Mouse (Mus musculus) heart, adult 8-10 months (tissue): ENCODE measurements around the gene Calhm3. TPM values are rescaled to one million over a fixed set of nuclear protein-coding genes. Genes with fewer than 3 reads are reported as not detected.
"Not testable (repeated sequence)": the region's sequence is repeated elsewhere in the genome, so short reads cannot be mapped to it uniquely, and the experiment has no call there.

ENCODE experiments used
- DNase-seq: peaks from one replicate; pipeline ENCODE4 v3.0.0; 2022; ENCODE audit warnings: low spot score
- total RNA-seq, 4 experiments: library from RNA; stranded (reverse); gene quantifications; 2 replicates each; pipeline ENCODE4 v1.2.4; 2022

Calhm3 gene
- total RNA-seq, 4 experiments from 2014 or later, result not detected

DNA sequence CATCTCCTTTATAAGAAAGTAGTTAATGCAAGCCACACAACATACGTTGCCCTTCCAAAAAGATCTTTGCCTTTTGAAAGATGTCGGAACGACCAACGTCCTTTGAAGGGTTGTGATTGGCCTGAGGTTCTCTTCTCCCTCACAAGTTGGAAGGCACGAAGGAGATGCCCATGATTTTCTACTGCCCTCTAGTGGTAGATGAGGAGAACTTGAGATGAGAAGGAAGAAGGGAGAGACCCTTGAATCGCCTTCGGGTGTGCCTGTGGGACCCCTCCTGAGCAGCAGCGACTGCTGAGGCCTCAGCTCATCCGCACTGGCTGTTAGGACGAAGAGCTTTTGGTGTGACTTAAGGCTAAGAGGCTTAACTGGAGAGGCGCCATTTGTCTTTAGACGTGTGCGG is 10.7 kb upstream of the Calhm3 start:
- DNase-seq, result peak; percentile 59

DNA sequence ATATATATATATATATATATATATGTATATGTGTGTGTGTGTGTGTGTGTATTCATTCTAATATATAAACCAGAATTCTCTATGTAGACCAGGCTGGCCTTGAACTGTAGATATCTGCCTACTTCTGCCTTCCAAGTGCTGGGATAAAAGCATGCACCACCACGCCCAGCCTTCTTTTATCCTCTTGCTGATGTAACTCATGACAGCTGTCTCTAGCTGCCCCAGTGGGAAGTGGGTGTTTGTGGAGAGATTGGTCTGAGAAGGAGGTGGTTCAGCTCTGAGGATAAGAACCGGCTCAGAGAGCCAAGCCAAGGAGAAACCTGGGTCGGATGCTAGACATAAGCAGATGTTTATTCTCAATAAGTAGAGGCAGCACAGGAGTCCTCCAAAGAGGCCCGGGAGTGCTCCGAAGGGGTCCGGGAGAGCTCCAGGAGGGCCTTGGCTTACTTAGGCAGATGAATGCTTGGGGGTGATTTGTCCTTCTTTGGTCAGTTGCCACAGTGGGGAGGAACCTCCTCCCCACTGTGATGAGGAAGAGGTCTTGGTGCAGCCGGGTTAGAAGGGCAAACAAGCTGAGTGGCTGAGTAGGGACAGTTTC is 10.2 kb upstream of the Calhm3 start:
- no peak for DNase-seq

GRCm38 (mm10) chr19:47166758-47167157 is 9.2 kb upstream of the Calhm3 start:
- no peak for DNase-seq

- DNase-seq, result no peak
Observed at GRCm38 (mm10) chr19:47163176-47163744, 5.7 kb upstream of the Calhm3 start.

- no peak for DNase-seq
Observed at GRCm38 (mm10) chr19:47161669-47162068, 4.1 kb upstream of the Calhm3 start.

DNA sequence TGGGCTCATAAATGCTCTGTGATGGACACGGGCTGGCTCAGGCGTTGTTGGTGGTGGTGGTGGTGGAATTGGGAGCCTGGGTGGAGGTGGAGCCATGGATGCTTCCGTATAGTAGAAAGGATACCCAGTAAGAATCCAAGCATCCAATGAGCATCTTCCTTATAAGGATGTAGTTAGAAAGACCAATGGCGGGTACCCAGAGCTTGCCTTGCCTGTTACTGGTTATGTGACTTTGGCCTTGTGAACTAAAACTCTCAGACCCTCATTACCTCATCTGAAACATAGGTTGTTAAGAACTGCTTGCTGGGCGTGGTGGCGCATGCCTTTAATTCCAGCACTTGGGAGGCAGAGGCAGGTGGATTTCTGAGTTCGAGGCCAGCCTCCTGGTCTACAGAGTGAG is 3.8 kb downstream of the Calhm3 start:
- DNase-seq, result no peak

DNA sequence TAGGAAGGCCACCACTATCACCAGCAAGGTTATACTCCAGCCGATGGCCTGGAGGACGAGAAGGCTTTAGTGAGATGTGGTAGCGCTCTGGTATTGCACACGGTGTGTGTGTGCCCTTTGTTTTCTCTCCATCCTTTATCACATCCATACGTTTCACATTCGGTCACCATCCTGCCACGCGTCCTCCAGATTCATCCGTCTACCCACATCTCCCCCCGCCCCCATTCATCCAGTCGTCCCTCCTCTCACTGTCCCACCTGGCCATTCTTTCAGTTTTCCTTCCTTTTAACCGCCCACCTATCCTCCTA is 5.5 kb downstream of the Calhm3 start:
- no peak for DNase-seq

DNA sequence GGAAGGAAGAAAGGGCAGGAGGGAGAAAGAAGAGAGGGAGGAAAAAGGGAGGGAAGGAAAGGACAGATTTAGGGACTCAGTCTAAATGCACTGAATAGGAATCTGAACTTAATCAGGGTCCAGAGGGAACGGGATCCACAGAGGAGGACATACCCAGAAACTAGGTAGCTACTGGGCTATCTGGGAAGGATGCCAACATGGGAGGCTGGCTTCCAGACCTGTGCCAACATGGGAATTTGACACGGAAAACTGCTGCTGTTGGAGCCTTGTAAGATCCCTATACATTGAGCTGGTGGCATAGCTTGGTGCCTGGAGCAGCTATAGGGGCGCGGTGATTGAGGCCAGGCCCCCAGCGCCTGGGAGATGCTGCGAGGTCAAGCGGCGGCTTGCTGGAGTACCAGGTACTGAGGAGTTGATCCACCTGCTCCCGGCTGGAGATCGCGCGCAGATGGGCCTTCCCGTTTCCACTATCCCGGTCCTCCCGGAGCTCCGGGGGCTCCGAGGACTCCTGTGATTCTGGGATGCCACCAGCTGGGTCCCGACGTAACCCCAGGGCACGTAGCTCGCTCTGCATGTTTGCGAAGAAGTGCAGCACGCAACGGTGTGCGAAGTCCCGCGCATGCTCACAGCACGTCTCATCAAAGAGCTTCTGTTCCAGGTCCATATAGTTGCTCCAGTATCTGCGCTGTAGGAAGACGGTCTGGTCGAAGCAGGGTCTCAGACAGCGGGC is 6.1 kb downstream of the Calhm3 start:
- DNase-seq, result no peak

DNA sequence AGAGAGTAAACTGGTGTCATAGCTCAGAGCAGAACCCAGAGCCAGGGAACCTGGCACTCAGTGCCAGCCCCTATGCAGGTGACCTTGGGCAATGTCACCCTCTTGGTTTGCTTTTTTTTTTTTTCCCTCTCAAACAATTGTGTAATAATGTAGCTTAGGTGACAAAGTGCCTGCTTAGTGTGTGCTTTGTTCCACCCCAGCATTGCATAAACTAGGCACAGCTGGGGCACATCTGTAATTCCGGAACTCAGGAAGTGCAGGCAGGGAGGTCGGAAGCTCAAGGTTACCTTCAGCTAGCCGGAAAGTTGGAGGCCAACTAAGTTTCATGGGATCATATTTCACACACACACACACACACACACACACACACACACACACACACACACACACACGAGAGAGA is 7.7 kb downstream of the Calhm3 start:
- DNase-seq, result no peak

DNA sequence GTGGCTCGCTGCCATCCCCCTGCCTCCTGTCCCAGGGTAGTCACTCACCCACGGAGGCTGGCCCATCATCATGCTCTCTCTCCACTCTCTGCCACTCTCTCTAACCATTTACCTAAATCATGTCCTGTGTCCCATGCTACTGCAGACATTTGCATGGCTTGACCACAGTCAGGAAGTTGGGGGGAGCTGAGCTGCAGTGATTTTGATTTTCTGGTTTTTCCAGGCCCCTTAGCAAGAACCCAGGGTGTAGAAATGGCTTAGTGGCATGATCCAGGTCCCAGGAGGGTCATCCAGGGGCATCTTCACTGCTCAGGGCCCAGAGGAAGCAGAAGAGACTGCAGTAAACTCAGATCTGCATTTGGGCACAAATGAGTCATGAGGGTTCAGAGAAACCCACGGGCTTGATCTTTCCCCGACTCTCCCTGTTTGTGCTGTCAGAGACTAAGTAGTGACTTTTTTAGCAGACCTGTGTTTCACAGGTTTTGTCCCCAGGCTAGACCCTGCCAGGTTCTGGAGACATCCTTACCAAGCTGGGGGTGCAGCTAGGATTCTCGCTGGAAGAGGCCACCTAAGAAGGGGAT is 9.2 kb downstream of the Calhm3 start:
- DNase-seq, result no peak

GRCm38 (mm10) chr19:47144154-47144553 is 13.4 kb downstream of the Calhm3 start, which contains the start of gene Calhm1:
Gene Calhm1, minus strand, starts transcription at chr19:47144254.
- no peak for DNase-seq

DNA sequence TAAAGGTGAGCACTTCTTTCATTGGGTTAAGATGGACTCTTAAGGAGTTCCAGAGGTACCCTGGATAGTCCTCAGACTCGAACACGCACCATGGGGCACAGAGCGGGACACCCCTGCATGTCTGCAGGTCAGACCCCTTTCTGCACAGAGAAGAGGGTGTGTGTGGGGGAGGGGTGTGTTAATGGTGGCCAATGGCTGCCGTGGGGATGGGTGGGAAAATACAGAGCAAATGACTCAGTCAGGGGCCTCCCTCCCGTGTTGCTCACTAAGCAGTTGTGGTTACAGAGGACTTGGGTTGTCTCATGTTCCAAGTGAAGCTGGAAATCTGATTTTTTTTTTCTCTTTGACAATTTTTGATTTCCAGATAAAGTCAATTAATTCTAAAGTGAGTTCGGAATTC is 15.1 kb downstream of the Calhm3 start:
- no peak for DNase-seq

DNA sequence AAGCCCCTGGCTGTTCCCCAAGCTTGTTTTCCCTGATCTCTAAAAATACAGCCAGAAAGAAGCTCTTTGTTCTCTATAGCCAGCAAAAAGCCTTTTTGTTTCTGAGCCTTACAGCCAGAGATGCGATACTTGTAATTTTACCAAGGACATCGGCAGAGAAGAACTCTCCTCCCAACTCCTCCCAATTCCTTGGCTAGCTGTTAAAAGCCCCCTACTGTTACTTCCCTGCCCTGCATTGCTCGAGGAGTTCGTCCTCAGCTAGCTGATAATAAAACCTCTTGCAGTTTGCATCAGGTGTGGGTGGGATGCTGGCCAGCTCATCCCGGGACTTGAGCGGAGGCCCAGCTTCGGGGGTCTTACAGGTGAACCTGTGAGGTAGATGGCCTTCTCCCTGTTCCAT is 18.0 kb downstream of the Calhm3 start:
- DNase-seq, result not testable (repeated sequence)

DNA sequence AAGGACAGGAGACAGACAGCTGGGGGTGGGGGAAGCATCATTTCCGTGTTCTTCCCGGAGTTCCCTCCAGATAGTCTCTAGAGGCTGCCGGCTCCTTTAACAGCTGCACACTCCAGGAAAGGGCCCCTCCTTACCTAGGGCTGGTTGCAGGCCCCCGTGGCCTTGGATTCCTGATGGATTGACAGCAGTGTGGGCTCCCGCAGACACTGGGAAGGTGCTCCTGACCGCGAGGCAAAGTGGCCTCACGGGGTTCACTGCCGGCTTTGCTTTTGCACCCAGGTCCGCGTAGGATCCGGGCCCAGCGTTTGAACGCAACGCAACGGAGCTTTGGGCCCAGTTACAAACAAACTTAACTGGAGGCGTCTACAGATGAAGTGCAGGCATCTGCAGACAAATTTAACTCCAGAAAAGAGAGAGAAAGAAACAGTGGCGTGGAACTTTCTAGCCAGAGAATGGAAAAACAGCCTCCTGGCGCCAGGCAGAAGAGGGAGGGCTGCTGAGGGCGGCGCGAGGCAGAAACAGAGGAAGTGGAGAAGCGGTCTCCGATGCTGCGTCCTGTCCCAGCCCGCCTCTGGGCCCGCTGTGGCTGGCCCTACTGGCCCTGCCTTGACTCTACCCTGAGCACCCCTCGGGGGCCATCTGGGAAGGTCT is 19.7 kb downstream of the Calhm3 start, which contains the start of gene Calhm2:
TSS of gene Calhm2 (minus strand) at position 524 of the 651 bp plus-strand sequence.
- peak; percentile 63 for DNase-seq

DNA sequence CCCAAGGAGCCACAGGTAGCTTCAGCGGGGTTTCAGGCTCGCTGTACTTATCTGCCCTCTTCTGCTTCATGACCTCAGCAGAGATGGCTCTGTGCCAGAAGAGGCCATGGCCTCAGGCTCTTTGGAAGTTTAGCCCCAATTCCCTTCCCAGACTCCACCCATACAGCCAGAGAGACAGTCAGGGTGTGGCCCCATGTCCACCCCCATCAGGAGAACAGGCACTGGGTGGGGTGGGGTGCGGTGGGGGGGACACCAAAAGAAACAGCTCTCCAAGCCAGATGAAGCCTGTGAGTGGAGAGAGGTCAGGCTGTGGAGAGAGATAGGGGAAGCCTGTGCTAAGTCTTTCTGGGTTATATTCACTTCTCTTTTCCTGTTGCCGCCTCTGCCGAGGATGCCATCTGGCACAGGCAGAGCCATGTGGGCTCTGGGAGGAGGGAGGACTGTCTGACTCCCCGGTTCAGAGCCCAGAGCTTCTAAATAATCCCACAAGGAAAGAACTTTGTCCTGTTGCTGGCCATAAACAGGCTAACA is 20.4 kb downstream of the Calhm3 start:
- DNase-seq, result peak; percentile 68

- no peak for DNase-seq
Observed at GRCm38 (mm10) chr19:47136170-47136569, 21.4 kb downstream of the Calhm3 start.

GRCm38 (mm10) chr19:47135568-47135967 is 22.0 kb downstream of the Calhm3 start:
- DNase-seq, result no peak

GRCm38 (mm10) chr19:47133161-47133560 is 24.4 kb downstream of the Calhm3 start:
- DNase-seq, result peak; percentile 16

DNA sequence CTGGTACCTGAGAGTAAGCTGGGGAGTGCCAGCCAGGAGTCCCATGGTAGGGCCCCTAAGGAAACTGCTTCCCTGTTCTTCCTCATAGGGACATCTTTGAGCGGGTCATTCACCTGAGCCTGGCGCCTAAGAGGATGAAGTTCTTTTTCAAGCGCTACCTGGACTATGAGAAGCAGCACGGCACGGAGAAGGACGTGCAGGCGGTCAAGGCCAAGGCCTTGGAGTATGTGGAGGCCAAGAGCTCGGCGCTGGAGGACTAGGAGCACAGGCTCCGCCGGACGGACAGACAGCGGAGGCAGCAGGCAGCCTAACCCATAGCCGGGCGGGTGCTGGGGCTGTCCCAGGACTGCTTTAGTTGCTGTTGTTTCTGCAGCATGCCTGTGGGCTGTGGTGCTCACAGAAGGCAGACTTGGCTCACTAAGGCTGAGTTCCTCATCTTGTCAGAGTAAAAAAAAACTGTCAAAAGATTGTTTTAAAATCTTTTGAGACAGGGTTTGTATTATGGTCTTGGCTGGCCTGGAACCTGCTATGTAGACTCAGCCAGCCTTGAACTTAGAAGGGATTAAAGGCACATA is 26.9 kb downstream of the Calhm3 start:
- no peak for DNase-seq

DNA sequence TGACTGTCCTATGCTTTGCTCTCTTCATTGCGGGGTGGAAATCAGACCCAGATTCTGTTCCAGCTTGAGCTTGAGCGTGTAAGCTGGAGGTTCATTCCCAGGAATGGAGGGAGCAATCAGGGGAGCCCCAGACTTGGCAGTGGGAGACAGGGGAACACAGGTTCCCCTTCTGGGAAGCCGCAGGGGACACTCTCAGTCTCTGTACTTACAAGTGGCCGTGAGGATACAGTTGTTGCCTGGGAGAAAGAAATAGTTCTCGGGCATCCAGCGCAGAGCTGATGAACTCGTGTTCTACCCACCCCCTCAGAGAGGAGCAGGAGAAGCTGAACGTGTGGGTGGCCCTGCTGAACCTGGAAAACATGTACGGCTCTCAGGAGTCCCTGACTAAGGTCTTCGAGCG is 28.7 kb downstream of the Calhm3 start:
- DNase-seq, result no peak

DNA sequence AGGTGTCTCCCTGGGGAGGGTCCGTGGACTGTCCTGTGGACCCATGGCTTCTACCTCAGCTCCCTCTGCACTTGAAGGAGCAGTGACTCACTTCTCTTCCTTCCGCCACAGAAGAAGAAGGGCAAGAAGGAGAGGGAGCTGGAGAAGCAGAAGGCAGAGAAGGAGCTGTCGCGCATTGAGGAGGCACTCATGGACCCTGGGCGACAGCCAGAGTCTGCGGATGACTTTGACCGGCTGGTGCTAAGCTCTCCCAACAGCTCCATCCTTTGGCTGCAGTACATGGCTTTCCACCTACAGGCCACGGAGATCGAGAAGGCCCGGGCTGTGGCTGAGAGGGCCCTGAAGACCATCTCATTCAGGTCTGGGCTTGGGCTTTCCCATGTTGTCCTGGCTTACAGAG is 29.4 kb downstream of the Calhm3 start:
- no peak for DNase-seq

DNA sequence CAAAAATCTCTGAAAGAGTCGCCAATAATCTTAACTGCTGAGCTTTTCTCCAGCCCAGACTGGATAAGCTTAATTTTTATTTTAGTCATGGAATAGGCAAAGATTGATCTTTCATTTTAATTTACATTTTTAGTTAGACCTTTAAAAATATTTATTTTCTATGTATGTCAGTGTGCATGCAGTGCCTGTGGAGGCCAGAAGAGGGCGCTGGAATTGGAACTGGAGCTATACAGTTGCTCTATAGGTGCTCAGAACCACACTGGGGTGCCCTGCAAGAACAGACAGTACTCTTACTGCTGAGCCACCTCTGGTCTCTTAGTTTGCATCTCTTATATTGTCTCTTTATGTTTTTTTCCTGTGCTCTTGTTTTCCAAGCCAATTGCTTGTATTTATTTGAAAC is 34.8 kb downstream of the Calhm3 start:
- no peak for DNase-seq
